In the genomic region with DNA sequence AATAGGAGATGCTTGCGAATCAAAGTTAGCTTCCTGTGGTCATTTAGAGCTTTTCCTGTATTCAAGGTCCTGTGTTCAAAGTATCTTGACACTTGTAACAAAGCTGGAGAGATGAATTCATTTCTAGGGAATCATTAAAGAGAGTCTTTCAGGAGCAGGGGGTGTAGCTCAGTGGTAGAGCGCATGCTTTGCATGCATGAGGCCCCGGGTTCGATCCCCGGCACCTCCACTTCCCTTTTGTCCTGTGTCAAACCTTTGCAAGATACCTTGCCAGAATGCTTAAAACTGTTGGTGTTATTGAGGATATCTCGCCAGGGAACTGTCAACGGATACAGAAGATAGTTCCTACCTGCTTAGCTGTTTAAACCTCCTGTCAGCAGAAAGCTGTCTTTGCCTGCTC, we compare ENCODE assay signal across 11 mouse cellular contexts. TPM values are rescaled to one million over a fixed set of nuclear protein-coding genes. Genes with fewer than 3 reads are reported as not detected.
DNase-seq lines count a peak whose midpoint lies in the region; ATAC-seq and TF ChIP-seq lines count a peak whose summit lies in the region.
"Had no signal": no experiment of that assay in that cellular context is flagged by ENCODE, and none has a peak within 500 bp of the region (broad histone marks: within the 10 kb centered on the region; RNA-seq: fewer than 3 reads in every experiment).

No protein-coding gene starts in this region.

- H3K9me3 ChIP-seq in midbrain, embryonic 14.5 days (ENCODE audit: control insufficient read depth, low read length), result no peaks in the 10 kb centered on the region
- no peaks in the 10 kb centered on the region for H3K9me3 ChIP-seq in midbrain, postnatal 0 days (ENCODE audit: low read length)
- no peaks in the 10 kb centered on the region for H3K9me3 ChIP-seq in embryonic facial prominence, embryonic 14.5 days (ENCODE audit: control insufficient read depth, low read length)
- H3K9me3 ChIP-seq in neural tube, embryonic 11.5 days (ENCODE audit: control insufficient read depth, low read length), result no peaks in the 10 kb centered on the region
- H3K9me3 ChIP-seq: embryonic facial prominence, embryonic 12.5 days had no signal

- H3K36me3 ChIP-seq in midbrain, embryonic 14.5 days (ENCODE audit: control insufficient read depth, insufficient read depth, low read length), result no peaks in the 10 kb centered on the region
- H3K36me3 ChIP-seq in midbrain, postnatal 0 days (ENCODE audit: insufficient read depth, low read length), result no peaks in the 10 kb centered on the region
- H3K36me3 ChIP-seq in embryonic facial prominence, embryonic 14.5 days (ENCODE audit: control insufficient read depth, insufficient read depth, low read length), result no peaks in the 10 kb centered on the region
- H3K36me3 ChIP-seq in neural tube, embryonic 11.5 days (ENCODE audit: control insufficient read depth, insufficient read depth, low read length), result no peaks in the 10 kb centered on the region
- H3K36me3 ChIP-seq: embryonic facial prominence, embryonic 12.5 days had no signal

- H3K4me3 ChIP-seq in midbrain, embryonic 14.5 days (replicated peaks; ENCODE audit: low read depth, low read length), result no peak overlapping the region
- H3K4me3 ChIP-seq in midbrain, postnatal 0 days (ENCODE audit: low read depth, low read length), result no peak overlapping the region
- no peak overlapping the region for H3K4me3 ChIP-seq in embryonic facial prominence, embryonic 14.5 days (ENCODE audit: low read depth, low read length)
- no peak overlapping the region for H3K4me3 ChIP-seq in neural tube, embryonic 11.5 days (ENCODE audit: low read depth, low read length)
- H3K4me3 ChIP-seq: embryonic facial prominence, embryonic 12.5 days; megakaryocyte, embryonic 14.5 days had no signal

- no peaks in the 10 kb centered on the region; the same call in 1 of the 2 replicates for H3K27me3 ChIP-seq in midbrain, embryonic 14.5 days (ENCODE audit: control insufficient read depth, insufficient read depth, low read length)
- H3K27me3 ChIP-seq in midbrain, postnatal 0 days (ENCODE audit: insufficient read depth, low read length), result peaks cover 17% of the 10 kb centered on the region
- H3K27me3 ChIP-seq in embryonic facial prominence, embryonic 14.5 days (replicated peaks; ENCODE audit: control insufficient read depth, insufficient read depth, low read length), result peaks cover 17% of the 10 kb centered on the region
- peaks cover 3% of the 10 kb centered on the region; the same call in 1 of the 2 replicates for H3K27me3 ChIP-seq in neural tube, embryonic 11.5 days (ENCODE audit: control insufficient read depth, insufficient read depth, low read length)

- no peaks in the 10 kb centered on the region for H3K4me1 ChIP-seq in midbrain, embryonic 14.5 days (ENCODE audit: control insufficient read depth, insufficient read depth, low read length)
- H3K4me1 ChIP-seq in midbrain, postnatal 0 days (ENCODE audit: insufficient read depth, low read length), result no peaks in the 10 kb centered on the region
- no peaks in the 10 kb centered on the region for H3K4me1 ChIP-seq in embryonic facial prominence, embryonic 14.5 days (ENCODE audit: control insufficient read depth, insufficient read depth, low read length)
- no peaks in the 10 kb centered on the region for H3K4me1 ChIP-seq in neural tube, embryonic 11.5 days (ENCODE audit: control insufficient read depth, insufficient read depth, low read length)

- 9% methylated on average over 7 of the region's 7 CpGs for WGBS in midbrain, embryonic 14.5 days
- 14% methylated on average over 7 of the region's 7 CpGs for WGBS in midbrain, postnatal 0 days
- 16% methylated on average over 7 of the region's 7 CpGs for WGBS in embryonic facial prominence, embryonic 14.5 days
- WGBS in neural tube, embryonic 11.5 days, result 11% methylated on average over 7 of the region's 7 CpGs

- no peak for TF ChIP-seq CTCF in midbrain, postnatal 0 days (IDR thresholded peaks at IDR 0.05)

- H3K9ac ChIP-seq in midbrain, embryonic 14.5 days (replicated peaks; ENCODE audit: low read length), result no peak overlapping the region
- no peak overlapping the region for H3K9ac ChIP-seq in midbrain, postnatal 0 days (replicated peaks; ENCODE audit: low read length, poor library complexity, severe bottlenecking)
- no peak overlapping the region for H3K9ac ChIP-seq in embryonic facial prominence, embryonic 14.5 days (ENCODE audit: low read depth, low read length)
- no peak overlapping the region for H3K9ac ChIP-seq in neural tube, embryonic 11.5 days (ENCODE audit: low read length)
- H3K9ac ChIP-seq: embryonic facial prominence, embryonic 12.5 days had no signal

- no peak for ATAC-seq in midbrain, embryonic 14.5 days (ENCODE audit: low FRiP score, low TSS enrichment)
- no peak for ATAC-seq in midbrain, postnatal 0 days (ENCODE audit: low FRiP score)
- peak; percentile 55; the same call in 1 of the 2 replicates for ATAC-seq in embryonic facial prominence, embryonic 14.5 days (ENCODE audit: low read depth)
- ATAC-seq in neural tube, embryonic 11.5 days (ENCODE audit: insufficient read depth, low FRiP score, low TSS enrichment), result no peak
- ATAC-seq: inflammation-experienced regulatory T-cells, adult 6 months had no signal

- no peak overlapping the region for H3K27ac ChIP-seq in midbrain, embryonic 14.5 days (replicated peaks; ENCODE audit: low read depth, low read length)
- no peak overlapping the region for H3K27ac ChIP-seq in midbrain, postnatal 0 days (ENCODE audit: low read depth, low read length)
- H3K27ac ChIP-seq in embryonic facial prominence, embryonic 14.5 days (replicated peaks; ENCODE audit: low read depth, low read length), result no peak overlapping the region
- no peak overlapping the region for H3K27ac ChIP-seq in neural tube, embryonic 11.5 days (ENCODE audit: low read depth, low read length)
- H3K27ac ChIP-seq: embryonic facial prominence, embryonic 12.5 days had no signal

- no peak overlapping the region for H3K4me2 ChIP-seq in midbrain, embryonic 14.5 days (ENCODE audit: low read length)
- H3K4me2 ChIP-seq in midbrain, postnatal 0 days (ENCODE audit: low read depth, low read length, poor library complexity, severe bottlenecking), result no peak overlapping the region
- H3K4me2 ChIP-seq in embryonic facial prominence, embryonic 14.5 days (ENCODE audit: low read depth, low read length), result no peak overlapping the region
- H3K4me2 ChIP-seq in neural tube, embryonic 11.5 days (ENCODE audit: low read depth), result no peak overlapping the region
- H3K4me2 ChIP-seq: embryonic facial prominence, embryonic 12.5 days had no signal

- DNase-seq in cerebellum, postnatal 14 days, result peak; percentile 31 to 48
- no peak for DNase-seq in cerebellum, adult 11-12 months
- peak; percentile 27 for DNase-seq in midbrain, embryonic 14.5 days
- DNase-seq in midbrain, postnatal 0 days (ENCODE audit: low spot score), result no peak
- peak; percentile 43 for DNase-seq in embryonic facial prominence, embryonic 14.5 days (ENCODE audit: low spot score)
- DNase-seq in neural tube, embryonic 11.5 days (ENCODE audit: low spot score), result peak; percentile 47
- no peak for DNase-seq in ovary, postnatal 14 days (ENCODE audit: low spot score)
- DNase-seq in adrenal gland, adult 8-10 months, result no peak

RNA-seq across cellular contexts. Expression of a gene that starts 51.7 kb away (rescaled TPM):
- not detected in 2 replicates for polyA plus RNA-seq in midbrain, embryonic 14.5 days (2014; fragmentation: Nextera tagmentation; extraction: Ambion mirVana)
- total RNA-seq in midbrain, postnatal 0 days (2014; rRNA removed), result not detected in 2 replicates
- not detected in 2 replicates for polyA plus RNA-seq in midbrain, postnatal 0 days (2015; fragmentation: Nextera tagmentation; extraction: Ambion mirVana)
- polyA plus RNA-seq in embryonic facial prominence, embryonic 14.5 days (2014; fragmentation: Nextera tagmentation; extraction: Ambion mirVana), result not detected in 2 replicates
- not detected in 2 replicates for polyA plus RNA-seq in neural tube, embryonic 11.5 days (2014; fragmentation: Nextera tagmentation; extraction: Ambion mirVana)
- not detected for total RNA-seq in adrenal gland, adult 8-10 months (2022)
- polyA plus RNA-seq: embryonic facial prominence, embryonic 12.5 days; inflammation-experienced regulatory T-cells, adult 6 months had no signal

Comparison
In these comparisons a context has a peak if more than half of its experiments do, and no peak if none do; other contexts are left out.
1. DNase-seq: peak in cerebellum, postnatal 14 days (2 of 2), midbrain, embryonic 14.5 days (single experiment), embryonic facial prominence, embryonic 14.5 days (single experiment) and neural tube, embryonic 11.5 days (single experiment); none in cerebellum, adult 11-12 months (single experiment), midbrain, postnatal 0 days (single experiment), ovary, postnatal 14 days (single experiment) and adrenal gland, adult 8-10 months (single experiment).